Mouse (Mus musculus): Measurements from ENCODE around the gene Casp12. TPM values are rescaled to one million over a fixed set of nuclear protein-coding genes. Genes with fewer than 3 reads are reported as not detected.

The Casp12 gene
- polyA plus RNA-seq (2015; fragmentation: Nextera tagmentation; extraction: Ambion mirVana): 5.6 and 6.6 TPM in 2 replicates

- H3K9me3 ChIP-seq (replicated peaks): no peaks in the 10 kb centered on the region
- H3K4me3 ChIP-seq: peak within 1 kb of the TSS; percentile 28
- WGBS: 34% methylated on average over 4 of the region's 4 CpGs
- H3K27me3 ChIP-seq: no peaks in the 10 kb centered on the region
- no peaks in the 10 kb centered on the region for H3K36me3 ChIP-seq
- peak within 1 kb of the TSS; percentile 59 for H3K27ac ChIP-seq
- peak within 1 kb of the TSS; percentile 12; the same call in 1 of the 2 replicates for H3K4me2 ChIP-seq
- H3K9ac ChIP-seq: no peak within 1 kb of the TSS
- peak; percentile 62; the same call in 1 of the 2 replicates for ATAC-seq (replicated peaks; ENCODE audit: insufficient number of reproducible peaks, insufficient read depth, low FRiP score, low read depth)
- H3K4me1 ChIP-seq (replicated peaks): no peaks in the 10 kb centered on the region
Measured at GRCm38 (mm10) chr9:5345291-5345898, at the start of gene Casp12. Casp12 (plus strand) TSS chr9:5345430.

- ATAC-seq (replicated peaks; ENCODE audit: insufficient number of reproducible peaks, insufficient read depth, low FRiP score, low read depth): no peak
- no peaks in the 10 kb centered on the region for H3K36me3 ChIP-seq
- H3K4me1 ChIP-seq (replicated peaks): no peaks in the 10 kb centered on the region
- H3K9me3 ChIP-seq (replicated peaks): no peaks in the 10 kb centered on the region
- H3K4me2 ChIP-seq: no peak overlapping the region
- no peak overlapping the region for H3K27ac ChIP-seq
- no peaks in the 10 kb centered on the region for H3K27me3 ChIP-seq
- H3K4me3 ChIP-seq: no peak overlapping the region
- WGBS: 62% methylated on average over 2 of the region's 2 CpGs
- H3K9ac ChIP-seq: no peak overlapping the region
Measured at GRCm38 (mm10) chr9:5296354-5297237, 48.6 kb upstream of the Casp12 start.

- 72% methylated on average over 11 of the region's 11 CpGs for WGBS
- no peaks in the 10 kb centered on the region for H3K4me1 ChIP-seq (replicated peaks)
- H3K27me3 ChIP-seq: no peaks in the 10 kb centered on the region
- H3K4me3 ChIP-seq: no peak within 1 kb of the TSS
- no peak within 1 kb of the TSS for H3K4me2 ChIP-seq
- no peaks in the 10 kb centered on the region for H3K36me3 ChIP-seq
- no peak within 1 kb of the TSS for H3K27ac ChIP-seq
- H3K9me3 ChIP-seq (replicated peaks): no peaks in the 10 kb centered on the region
- H3K9ac ChIP-seq: no peak within 1 kb of the TSS
- no peak for ATAC-seq (replicated peaks; ENCODE audit: insufficient number of reproducible peaks, insufficient read depth, low FRiP score, low read depth)
Measured at GRCm38 (mm10) chr9:5298329-5299131, 46.7 kb upstream of the Casp12 start, which contains the start of gene Casp1. Casp1 (plus strand) TSS chr9:5298517.

GRCm38 (mm10) chr9:5299132-5299381 is 46.2 kb upstream of the Casp12 start:
- Histone ChIP-seq H3K27ac (no peak overlapping the region), H3K4me3 (no peak overlapping the region), H3K9ac (no peak overlapping the region), H3K4me1 (replicated peaks) (no peaks in the 10 kb centered on the region), H3K36me3 (no peaks in the 10 kb centered on the region), H3K27me3 (no peaks in the 10 kb centered on the region), H3K9me3 (replicated peaks) (no peaks in the 10 kb centered on the region), H3K4me2 (no peak overlapping the region)
- ATAC-seq (replicated peaks; ENCODE audit: insufficient number of reproducible peaks, insufficient read depth, low FRiP score, low read depth): no peak
- WGBS: 80% methylated on average over 2 of the region's 2 CpGs

- H3K9ac ChIP-seq: no peak within 1 kb of the TSS
- WGBS: 34% methylated on average over 5 of the region's 5 CpGs
- H3K4me1 ChIP-seq (replicated peaks): no peaks in the 10 kb centered on the region
- H3K36me3 ChIP-seq: no peaks in the 10 kb centered on the region
- peak within 1 kb of the TSS; percentile 28 for H3K4me3 ChIP-seq
- ATAC-seq (replicated peaks; ENCODE audit: insufficient number of reproducible peaks, insufficient read depth, low FRiP score, low read depth): no peak
- no peaks in the 10 kb centered on the region for H3K27me3 ChIP-seq
- no peaks in the 10 kb centered on the region for H3K9me3 ChIP-seq (replicated peaks)
- no peak within 1 kb of the TSS for H3K27ac ChIP-seq
- peak within 1 kb of the TSS; percentile 37 for H3K4me2 ChIP-seq
Measured at GRCm38 (mm10) chr9:5308561-5308960, 36.7 kb upstream of the Casp12 start, which contains the start of gene Casp4. Casp4 (plus strand) TSS chr9:5308828.

GRCm38 (mm10) chr9:5310112-5310511 is 35.1 kb upstream of the Casp12 start:
- H3K4me1 ChIP-seq (replicated peaks): no peaks in the 10 kb centered on the region
- H3K4me2 ChIP-seq: no peak overlapping the region
- no peak overlapping the region for H3K27ac ChIP-seq
- H3K36me3 ChIP-seq: no peaks in the 10 kb centered on the region
- no peak overlapping the region for H3K4me3 ChIP-seq
- H3K9ac ChIP-seq: no peak overlapping the region
- no peaks in the 10 kb centered on the region for H3K27me3 ChIP-seq
- no peaks in the 10 kb centered on the region for H3K9me3 ChIP-seq (replicated peaks)
- no peak for ATAC-seq (replicated peaks; ENCODE audit: insufficient number of reproducible peaks, insufficient read depth, low FRiP score, low read depth)

GRCm38 (mm10) chr9:5311435-5311834 is 33.8 kb upstream of the Casp12 start:
- Histone ChIP-seq H3K4me3 (no peak overlapping the region), H3K4me2 (no peak overlapping the region), H3K36me3 (no peaks in the 10 kb centered on the region), H3K9me3 (replicated peaks) (no peaks in the 10 kb centered on the region), H3K9ac (no peak overlapping the region), H3K27ac (no peak overlapping the region), H3K4me1 (replicated peaks) (no peaks in the 10 kb centered on the region), H3K27me3 (no peaks in the 10 kb centered on the region)
- ATAC-seq (replicated peaks; ENCODE audit: insufficient number of reproducible peaks, insufficient read depth, low FRiP score, low read depth): no peak
- WGBS: 57% methylated on average over 4 of the region's 4 CpGs

- WGBS: 49% methylated on average over 3 of the region's 3 CpGs
- H3K4me1 ChIP-seq (replicated peaks): no peaks in the 10 kb centered on the region
- H3K4me2 ChIP-seq: no peak overlapping the region
- H3K36me3 ChIP-seq: no peaks in the 10 kb centered on the region
- H3K27me3 ChIP-seq: no peaks in the 10 kb centered on the region
- ATAC-seq (replicated peaks; ENCODE audit: insufficient number of reproducible peaks, insufficient read depth, low FRiP score, low read depth): no peak
- no peaks in the 10 kb centered on the region for H3K9me3 ChIP-seq (replicated peaks)
- no peak overlapping the region for H3K27ac ChIP-seq
- H3K4me3 ChIP-seq: no peak overlapping the region
- no peak overlapping the region for H3K9ac ChIP-seq
Measured at GRCm38 (mm10) chr9:5328204-5328603, 17.0 kb upstream of the Casp12 start.

GRCm38 (mm10) chr9:5332441-5332840 is 12.8 kb upstream of the Casp12 start:
- H3K27ac ChIP-seq: no peak overlapping the region
- H3K4me1 ChIP-seq (replicated peaks): no peaks in the 10 kb centered on the region
- no peak overlapping the region for H3K9ac ChIP-seq
- no peak overlapping the region for H3K4me2 ChIP-seq
- no peaks in the 10 kb centered on the region for H3K9me3 ChIP-seq (replicated peaks)
- no peaks in the 10 kb centered on the region for H3K36me3 ChIP-seq
- no peak overlapping the region for H3K4me3 ChIP-seq
- H3K27me3 ChIP-seq: no peaks in the 10 kb centered on the region
- no peak for ATAC-seq (replicated peaks; ENCODE audit: insufficient number of reproducible peaks, insufficient read depth, low FRiP score, low read depth)

GRCm38 (mm10) chr9:5333422-5333821 is 11.8 kb upstream of the Casp12 start:
- 88% methylated on average over 1 of the region's 1 CpGs for WGBS
- ATAC-seq (replicated peaks; ENCODE audit: insufficient number of reproducible peaks, insufficient read depth, low FRiP score, low read depth): no peak
- no peaks in the 10 kb centered on the region for H3K9me3 ChIP-seq (replicated peaks)
- no peaks in the 10 kb centered on the region for H3K4me1 ChIP-seq (replicated peaks)
- no peaks in the 10 kb centered on the region for H3K27me3 ChIP-seq
- no peak overlapping the region for H3K9ac ChIP-seq
- H3K4me2 ChIP-seq: no peak overlapping the region
- H3K27ac ChIP-seq: no peak overlapping the region
- no peaks in the 10 kb centered on the region for H3K36me3 ChIP-seq
- no peak overlapping the region for H3K4me3 ChIP-seq

- no peaks in the 10 kb centered on the region for H3K4me1 ChIP-seq (replicated peaks)
- H3K27me3 ChIP-seq: no peaks in the 10 kb centered on the region
- H3K9me3 ChIP-seq (replicated peaks): no peaks in the 10 kb centered on the region
- H3K9ac ChIP-seq: no peak overlapping the region
- no peak overlapping the region for H3K4me3 ChIP-seq
- ATAC-seq (replicated peaks; ENCODE audit: insufficient number of reproducible peaks, insufficient read depth, low FRiP score, low read depth): no peak
- no peak overlapping the region for H3K27ac ChIP-seq
- no peak overlapping the region for H3K4me2 ChIP-seq
- WGBS: 50% methylated on average over 1 of the region's 1 CpGs
- H3K36me3 ChIP-seq: no peaks in the 10 kb centered on the region
Measured at GRCm38 (mm10) chr9:5343092-5343491, 2.1 kb upstream of the Casp12 start.
